Mouse (Mus musculus) lung, postnatal 0 days (tissue): Measurements from ENCODE around the gene Pin1. TPM values are rescaled to one million over a fixed set of nuclear protein-coding genes. Genes with fewer than 3 reads are reported as not detected.

Experiments
- ATAC-seq: fragments of 200-750 bp; cut with Nextera tagmentation; 2 replicates; pipeline ENCODE4 v1.8.0; 2017; ENCODE audit warnings: moderate library complexity
- DNase-seq: peaks from one replicate; pipeline ENCODE4 v3.0.0-alpha.2; 2016; ENCODE audit warnings: low spot score
- H3K27ac ChIP-seq: fragments of 300-500 bp; sonication (generic); 2 replicates; pipeline ENCODE4 v1.5.1; 2014; ENCODE audit warnings: antibody characterized with exemption, mild to moderate bottlenecking, low read length, mixed read lengths
- H3K27me3 ChIP-seq: fragments of 300-500 bp; sonication (generic); replicated peaks from 2 replicates; pipeline ENCODE4 v1.6.1; 2014; ENCODE audit warnings: low read length, mixed read lengths; ENCODE audit not compliant: insufficient read depth
- H3K36me3 ChIP-seq: fragments of 300-500 bp; sonication (generic); 2 replicates; pipeline ENCODE4 v1.6.1; 2014; ENCODE audit warnings: low read length, mixed read lengths; ENCODE audit not compliant: insufficient read depth
- H3K4me1 ChIP-seq: fragments of 300-500 bp; sonication (generic); 2 replicates; pipeline ENCODE4 v1.6.1; 2014; ENCODE audit warnings: antibody characterized with exemption, low read depth, low read length, mixed read lengths; ENCODE audit not compliant: insufficient read depth
- H3K4me2 ChIP-seq: fragments of 300-500 bp; sonication (generic); replicated peaks from 2 replicates; pipeline ENCODE4 v1.6.1; 2014; ENCODE audit warnings: low read depth, mild to moderate bottlenecking, low read length, moderate library complexity, mixed read lengths
- H3K4me3 ChIP-seq: fragments of 300-500 bp; sonication (generic); 2 replicates; pipeline ENCODE4 v1.5.1; 2014; ENCODE audit warnings: low read depth, low read length
- H3K9ac ChIP-seq: fragments of 300-500 bp; sonication (generic); replicated peaks from 2 replicates; pipeline ENCODE4 v1.6.1; 2014; ENCODE audit warnings: low read depth, mild to moderate bottlenecking
- H3K9me3 ChIP-seq: fragments of 300-500 bp; sonication (generic); 2 replicates; pipeline ENCODE4 v1.6.1; 2016; ENCODE audit warnings: low read length, mixed read lengths
- CTCF ChIP-seq: IDR thresholded peaks from 2 replicates; pipeline ENCODE4 v1.5.1; 2016; ENCODE audit warnings: antibody characterized with exemption, mild to moderate bottlenecking
- EP300 ChIP-seq: IDR thresholded peaks from 2 replicates; pipeline ENCODE4 v1.6.1; 2016; ENCODE audit warnings: antibody characterized with exemption, mild to moderate bottlenecking, control low read depth
- WGBS: fragments of 180-500 bp; shearing (Covaris S2); extraction: QIAGEN DNeasy Blood & Tissue Kit; methylation state at CpG from one replicate; pipeline ENCODE4 v1.1.7; 2014; 5-methylcytosine and 5-hydroxymethylcytosine counted together
- polyA plus RNA-seq: library from polyadenylated mRNA; unstranded; fragments of >200 nt; fragmentation: Nextera tagmentation; extraction: Ambion mirVana; gene quantifications from 2 replicates; pipeline ENCODE4 v1.2.1, GENCODE M21; 2015

Gene Pin1
- 30.1 and 32.9 TPM in 2 replicates for polyA plus RNA-seq

DNA sequence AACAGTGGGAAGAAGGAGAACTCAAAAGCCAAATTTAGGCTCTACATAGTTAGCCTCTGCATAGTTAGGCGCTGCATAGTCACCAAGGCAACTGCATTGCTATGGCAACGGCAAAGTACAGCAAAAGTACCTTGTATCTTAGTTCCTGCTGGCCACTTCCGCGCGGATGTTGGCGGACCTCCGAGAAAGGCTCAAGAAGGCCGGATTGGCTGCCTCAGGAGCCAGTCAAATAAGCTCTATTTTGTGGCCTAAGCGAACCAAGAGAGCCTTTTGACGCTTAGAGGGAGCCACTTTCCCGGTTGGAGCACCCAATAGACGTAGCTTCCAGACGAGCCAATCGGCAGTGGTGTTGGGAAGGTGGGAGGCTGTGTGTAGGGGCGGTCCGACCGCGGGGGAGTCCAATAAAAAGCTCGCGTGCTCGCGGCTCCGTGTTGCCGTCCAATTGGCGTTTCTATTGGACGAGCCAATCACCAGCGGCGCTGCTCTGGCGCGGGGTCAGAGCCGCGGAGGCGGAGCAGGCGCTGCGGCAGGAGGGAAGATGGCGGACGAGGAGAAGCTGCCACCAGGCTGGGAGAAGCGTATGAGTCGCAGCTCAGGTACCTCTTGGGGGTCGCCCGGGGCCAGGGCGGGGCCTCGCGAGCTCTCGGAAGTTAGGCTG, at the start of gene Pin1:
Gene Pin1, plus strand, starts transcription at position 494 of the 658 bp plus-strand sequence.
- under 1% methylated on average over 45 of the region's 45 CpGs for WGBS
- peak; percentile 100 for DNase-seq
- H3K36me3 ChIP-seq: peaks cover 4% of the 10 kb centered on the region; the same call in 1 of the 2 replicates

DNA sequence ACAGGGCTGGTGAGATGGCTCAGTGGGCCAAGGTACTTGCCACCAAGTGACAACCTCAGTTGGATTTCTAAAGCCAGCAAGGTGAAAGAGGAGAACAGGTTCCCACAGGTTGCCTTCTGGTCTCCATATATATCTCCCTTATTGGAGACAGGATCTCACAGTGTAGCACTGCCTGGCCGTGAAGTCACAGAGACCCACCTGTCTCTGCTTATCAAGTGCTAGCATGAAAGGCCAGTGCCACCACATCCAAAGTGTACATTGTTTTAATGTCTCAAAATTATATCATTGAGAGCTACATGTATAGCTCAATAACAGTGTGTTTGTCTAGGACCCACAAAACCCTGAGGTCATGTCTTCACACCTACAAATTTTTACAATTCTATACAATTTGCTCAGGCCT, 45.6 kb upstream of the Pin1 start:
- Histone ChIP-seq H3K36me3 (no peaks in the 10 kb centered on the region), H3K9ac (no peak overlapping the region), H3K4me3 (no peak overlapping the region), H3K4me1 (no peaks in the 10 kb centered on the region), H3K27ac (no peak overlapping the region; the same call in 1 of the 2 replicates), H3K4me2 (no peak overlapping the region), H3K27me3 (no peaks in the 10 kb centered on the region), H3K9me3 (no peaks in the 10 kb centered on the region; the same call in 1 of the 2 replicates)
- DNase-seq (no peak), ATAC-seq (no peak)
- TF ChIP-seq CTCF: no peak
- no peak for TF ChIP-seq EP300
- whole genome bisulfite sequencing: 96% methylated on average over 1 of the region's 1 CpGs

More for the DNA sequence above, at the start of gene Pin1:
- TF ChIP-seq EP300: peak; percentile 57
- peak; percentile 27; the same call in 1 of the 2 replicates for TF ChIP-seq CTCF
- Histone ChIP-seq H3K9ac (peak within 1 kb of the TSS; percentile 70), H3K9me3 (no peaks in the 10 kb centered on the region), H3K4me2 (peak within 1 kb of the TSS; percentile 94), H3K4me3 (peak within 1 kb of the TSS; percentile 71), H3K4me1 (peaks cover 12% of the 10 kb centered on the region; the same call in 1 of the 2 replicates), H3K27ac (0 out of 2 replicates have a peak within 1 kb of the TSS, but pooled peaks have one; percentile 0), H3K27me3 (no peaks in the 10 kb centered on the region)
- ATAC-seq: peak; percentile 100

DNA sequence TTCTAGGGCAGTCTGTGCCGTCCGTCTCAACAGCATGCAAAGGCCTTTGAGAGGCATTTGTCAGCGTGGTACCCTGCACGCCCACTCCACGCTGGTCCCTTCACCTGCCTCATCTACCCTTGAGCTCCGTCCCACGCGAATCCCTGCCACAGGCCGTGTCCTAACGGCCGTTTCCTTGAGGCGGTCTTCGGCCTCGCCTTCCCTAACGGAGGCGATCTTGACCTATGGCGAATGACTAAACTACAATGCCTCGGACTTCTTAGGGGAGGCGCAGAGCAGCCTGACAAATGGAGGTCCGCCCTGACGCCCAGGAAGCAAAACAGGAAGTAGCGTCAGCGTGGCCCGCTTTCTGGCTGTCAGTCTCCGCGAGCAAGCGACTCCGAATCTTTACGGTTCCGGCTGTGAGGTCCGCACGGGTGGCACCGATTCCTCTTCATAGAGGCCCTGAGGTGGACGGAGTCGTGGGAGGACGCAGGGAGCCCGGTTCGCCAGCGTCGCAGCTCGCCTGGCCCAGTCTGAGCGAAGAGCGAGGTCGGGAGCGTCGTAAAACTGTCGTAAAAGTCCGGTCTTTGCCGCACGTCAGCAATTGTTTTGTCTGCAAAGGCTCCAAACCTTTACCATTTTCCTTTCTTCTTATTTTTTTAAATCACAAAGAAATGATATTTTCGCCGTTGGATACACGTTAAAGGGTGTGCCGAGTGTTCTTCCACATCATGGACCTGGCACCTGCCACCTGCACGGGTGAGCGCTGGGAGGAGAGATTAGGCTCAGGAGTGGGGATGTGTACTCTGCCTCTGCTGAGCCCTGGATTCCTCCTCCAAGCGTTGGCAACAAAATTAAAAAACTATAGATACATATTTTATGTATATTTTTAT, 44.6 kb upstream of the Pin1 start:
- peak; percentile 95 for ATAC-seq
- Histone ChIP-seq H3K36me3 (no peaks in the 10 kb centered on the region), H3K9me3 (no peaks in the 10 kb centered on the region; the same call in 1 of the 2 replicates), H3K27ac (peak overlapping the region; percentile 99), H3K4me1 (no peaks in the 10 kb centered on the region), H3K27me3 (no peaks in the 10 kb centered on the region), H3K9ac (peak overlapping the region; percentile 87), H3K4me3 (peak overlapping the region; percentile 73), H3K4me2 (peak overlapping the region; percentile 71)
- WGBS: under 1% methylated on average over 57 of the region's 57 CpGs
- TF ChIP-seq CTCF: no peak
- no peak for TF ChIP-seq EP300
- DNase-seq: peak; percentile 96

DNA sequence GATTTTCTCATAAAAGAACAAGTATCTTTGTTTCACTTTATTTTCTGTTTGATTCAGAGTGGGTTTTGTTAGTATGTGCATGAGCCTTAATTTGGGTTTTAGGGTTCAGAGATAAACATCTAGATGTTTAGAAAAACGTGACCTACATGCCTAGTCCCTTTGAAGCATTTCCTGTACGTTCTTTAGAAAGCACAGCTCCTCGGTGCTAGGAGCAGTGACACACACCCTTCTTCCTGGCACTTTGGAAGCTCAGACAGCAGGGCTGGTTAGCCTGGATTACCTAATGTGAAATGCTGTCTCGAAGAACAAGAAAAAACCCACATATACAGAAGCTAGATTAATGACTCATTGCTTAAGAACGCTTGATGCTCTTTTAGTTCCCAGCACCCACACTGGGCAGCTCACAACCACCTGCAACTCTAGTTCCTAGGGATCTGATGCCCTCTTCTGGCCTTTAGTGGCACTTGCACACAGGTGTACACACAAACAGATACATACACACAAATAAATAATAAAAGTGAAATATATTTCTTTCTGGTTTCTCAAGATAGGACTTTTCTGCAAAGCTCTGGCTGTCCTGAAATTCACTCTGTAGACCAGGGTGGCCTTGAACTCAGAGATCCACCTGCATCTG, 41.9 kb upstream of the Pin1 start:
- H3K9ac ChIP-seq: no peak overlapping the region
- WGBS: 78% methylated on average over 5 of the region's 5 CpGs
- H3K4me1 ChIP-seq: no peaks in the 10 kb centered on the region
- TF ChIP-seq EP300 (no peak), CTCF (0 out of 2 replicates have a peak, but pooled peaks have one; percentile 7)
- H3K4me3 ChIP-seq: no peak overlapping the region
- DNase-seq: no peak
- no peaks in the 10 kb centered on the region; the same call in 1 of the 2 replicates for H3K9me3 ChIP-seq
- no peaks in the 10 kb centered on the region for H3K36me3 ChIP-seq
- no peak overlapping the region for H3K4me2 ChIP-seq
- no peak for ATAC-seq
- H3K27ac ChIP-seq: no peak overlapping the region
- H3K27me3 ChIP-seq: no peaks in the 10 kb centered on the region

DNA sequence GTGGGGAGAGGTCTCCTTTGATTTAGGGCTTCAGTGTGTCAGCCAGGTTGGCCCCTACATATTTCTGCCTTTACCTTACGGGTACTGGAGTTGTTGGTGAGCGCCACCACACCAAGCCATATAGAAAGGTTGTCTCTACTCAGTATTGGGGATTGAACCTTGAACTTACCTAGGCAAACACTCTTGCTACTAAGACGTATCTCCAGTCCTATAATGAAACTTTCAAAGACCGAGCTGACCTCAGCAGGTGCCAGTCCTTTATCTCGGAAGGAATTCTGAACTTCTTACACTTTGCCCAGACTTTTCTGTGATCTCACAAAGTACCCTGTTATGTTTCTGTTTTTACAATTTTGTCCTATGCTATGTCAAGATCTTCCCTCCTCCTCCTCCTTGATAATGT, 39.9 kb upstream of the Pin1 start:
- Histone ChIP-seq H3K27me3 (no peaks in the 10 kb centered on the region), H3K36me3 (no peaks in the 10 kb centered on the region), H3K9ac (no peak overlapping the region), H3K4me1 (no peaks in the 10 kb centered on the region), H3K27ac (no peak overlapping the region), H3K9me3 (no peaks in the 10 kb centered on the region; the same call in 1 of the 2 replicates), H3K4me3 (no peak overlapping the region), H3K4me2 (no peak overlapping the region)
- ATAC-seq (no peak), DNase-seq (no peak)
- 74% methylated on average over 5 of the region's 5 CpGs for WGBS
- TF ChIP-seq EP300: no peak
- TF ChIP-seq CTCF: no peak

DNA sequence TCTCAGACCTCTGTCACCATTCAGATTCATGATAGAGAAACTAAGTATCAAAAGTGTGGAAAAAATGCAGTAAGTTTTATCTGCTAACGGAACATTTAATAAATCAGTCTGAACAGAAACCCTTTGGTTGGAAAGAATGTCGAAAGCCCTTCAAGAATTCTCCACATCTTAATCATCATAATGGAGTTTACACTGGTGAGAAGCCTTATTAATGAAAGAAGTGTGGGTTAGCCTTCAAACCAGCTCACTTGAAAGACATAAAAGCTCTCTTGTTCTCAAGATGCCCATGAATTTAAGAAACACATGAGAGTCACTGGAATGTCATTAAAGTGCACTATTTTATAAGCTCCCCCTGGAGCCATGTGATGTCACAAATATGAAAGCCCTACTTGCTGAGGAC, 35.2 kb upstream of the Pin1 start:
- ATAC-seq: peak; percentile 86
- DNase-seq: peak; percentile 73
- Histone ChIP-seq H3K4me1 (no peaks in the 10 kb centered on the region), H3K27me3 (no peaks in the 10 kb centered on the region), H3K9me3 (no peaks in the 10 kb centered on the region), H3K4me3 (no peak overlapping the region), H3K36me3 (no peaks in the 10 kb centered on the region), H3K27ac (no peak overlapping the region), H3K9ac (no peak overlapping the region), H3K4me2 (no peak overlapping the region)
- 67% methylated on average over 2 of the region's 2 CpGs for WGBS
- TF ChIP-seq EP300: peak; percentile 87
- TF ChIP-seq CTCF: no peak
